Comparison of ENCODE assay signal across 13 mouse cellular contexts in the genomic region with DNA sequence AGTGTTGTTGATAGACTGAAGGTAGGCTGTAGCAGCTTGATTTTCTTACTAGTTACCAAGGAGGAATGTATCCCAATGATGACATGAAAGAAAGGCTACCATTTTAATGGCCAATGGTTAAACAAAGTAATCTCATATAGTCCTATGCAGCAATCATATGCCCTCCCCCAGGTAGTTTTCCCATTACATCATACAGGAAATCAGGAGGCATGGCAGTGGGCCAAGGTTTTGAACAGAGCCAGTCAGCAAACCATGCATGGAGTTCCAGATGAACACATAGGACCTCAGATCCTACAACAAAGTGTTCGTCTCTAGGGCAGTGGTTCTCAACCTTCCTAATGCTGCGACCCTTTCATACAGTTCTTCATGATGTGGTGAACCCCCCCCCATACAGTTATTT. TPM values are rescaled to one million over a fixed set of nuclear protein-coding genes. Genes with fewer than 3 reads are reported as not detected.
A peak's percentile ranks its signal among the peaks of the same experiment; 100 is the strongest.
DNase-seq lines count a peak whose midpoint lies in the region; ATAC-seq and TF ChIP-seq lines count a peak whose summit lies in the region.
"Had no signal": no experiment of that assay in that cellular context is flagged by ENCODE, and none has a peak within 500 bp of the region (broad histone marks: within the 10 kb centered on the region; RNA-seq: fewer than 3 reads in every experiment).

No protein-coding gene starts in this region.

- 75% methylated on average over 2 of the region's 2 CpGs for WGBS in liver, adult 2 months
- WGBS in liver, embryonic 12.5 days (ENCODE audit: insufficient replicate concordance): 73% methylated on average over 2 of the region's 2 CpGs
- 78% methylated on average over 2 of the region's 2 CpGs for WGBS in intestine, postnatal 0 days
- 83% methylated on average over 2 of the region's 2 CpGs for WGBS in hindbrain, postnatal 0 days

- no peaks in the 10 kb centered on the region for H3K27me3 ChIP-seq in liver, adult 2 months (ENCODE audit: control insufficient read depth, insufficient read depth, low read length)
- no peaks in the 10 kb centered on the region for H3K27me3 ChIP-seq in liver, embryonic 12.5 days (replicated peaks)
- H3K27me3 ChIP-seq in intestine, postnatal 0 days (replicated peaks; ENCODE audit: control insufficient read depth, insufficient read depth, low read length): no peaks in the 10 kb centered on the region
- no peaks in the 10 kb centered on the region for H3K27me3 ChIP-seq in hindbrain, postnatal 0 days (ENCODE audit: insufficient read depth, low read length)
- H3K27me3 ChIP-seq: midbrain, embryonic 13.5 days had no signal

- no peak overlapping the region for H3K27ac ChIP-seq in liver, adult 2 months (replicated peaks; ENCODE audit: insufficient read depth, low read depth, low read length)
- no peak overlapping the region for H3K27ac ChIP-seq in liver, embryonic 12.5 days
- no peak overlapping the region for H3K27ac ChIP-seq in intestine, postnatal 0 days (ENCODE audit: low read depth, low read length)
- H3K27ac ChIP-seq in hindbrain, postnatal 0 days: no peak overlapping the region
- H3K27ac ChIP-seq: forebrain, embryonic 10.5 days; gastrocnemius, adult 2 months; hindbrain, embryonic 10.5 days; liver, embryonic 14.5 days; midbrain, embryonic 13.5 days had no signal

- no peak overlapping the region for H3K9ac ChIP-seq in liver, adult 2 months (ENCODE audit: low read depth, low read length)
- H3K9ac ChIP-seq in liver, embryonic 12.5 days: no peak overlapping the region
- no peak overlapping the region for H3K9ac ChIP-seq in intestine, postnatal 0 days (ENCODE audit: low read depth, low read length)
- H3K9ac ChIP-seq in hindbrain, postnatal 0 days (replicated peaks; ENCODE audit: low read length): no peak overlapping the region
- H3K9ac ChIP-seq: liver, embryonic 14.5 days; midbrain, embryonic 13.5 days had no signal

- H3K4me3 ChIP-seq in liver, adult 2 months (ENCODE audit: insufficient read depth, low read depth, low read length): no peak overlapping the region
- no peak overlapping the region for H3K4me3 ChIP-seq in liver, embryonic 12.5 days
- H3K4me3 ChIP-seq in intestine, postnatal 0 days (ENCODE audit: low read depth, low read length): no peak overlapping the region
- H3K4me3 ChIP-seq in hindbrain, postnatal 0 days (ENCODE audit: low read length): no peak overlapping the region
- H3K4me3 ChIP-seq: forebrain, embryonic 10.5 days; gastrocnemius, adult 2 months; hindbrain, embryonic 10.5 days; midbrain, embryonic 13.5 days had no signal

- no peaks in the 10 kb centered on the region for H3K36me3 ChIP-seq in liver, adult 2 months (ENCODE audit: control insufficient read depth, insufficient read depth, low read length)
- H3K36me3 ChIP-seq in liver, embryonic 12.5 days: no peaks in the 10 kb centered on the region
- H3K36me3 ChIP-seq in intestine, postnatal 0 days (ENCODE audit: control insufficient read depth, insufficient read depth): no peaks in the 10 kb centered on the region
- H3K36me3 ChIP-seq in hindbrain, postnatal 0 days (ENCODE audit: insufficient read depth, low read length): no peaks in the 10 kb centered on the region
- H3K36me3 ChIP-seq: forebrain, embryonic 10.5 days; hindbrain, embryonic 10.5 days; midbrain, embryonic 13.5 days had no signal

- no peak for TF ChIP-seq CTCF in liver, adult 2 months (IDR thresholded peaks at IDR 0.05; ENCODE audit: low read depth, low read length)
- no peak for TF ChIP-seq CTCF in intestine, postnatal 0 days (IDR thresholded peaks at IDR 0.05; ENCODE audit: low read depth)
- no peak for TF ChIP-seq CTCF in hindbrain, postnatal 0 days (IDR thresholded peaks at IDR 0.05; ENCODE audit: low read depth)

- no peak for ATAC-seq in liver, embryonic 12.5 days
- peak; percentile 31; the same call in 1 of the 2 replicates for ATAC-seq in intestine, postnatal 0 days
- ATAC-seq in hindbrain, postnatal 0 days: no peak
- ATAC-seq: midbrain, embryonic 13.5 days had no signal

- no peaks in the 10 kb centered on the region for H3K79me2 ChIP-seq in liver, adult 2 months (ENCODE audit: control insufficient read depth, insufficient read depth, low read length)

- no peak for TF ChIP-seq POLR2A in liver, adult 2 months (IDR thresholded peaks at IDR 0.05; ENCODE audit: extremely low read depth, insufficient read depth, low read length)

- H3K4me2 ChIP-seq in liver, embryonic 12.5 days: no peak overlapping the region
- H3K4me2 ChIP-seq in intestine, postnatal 0 days (replicated peaks; ENCODE audit: low read depth): no peak overlapping the region
- H3K4me2 ChIP-seq in hindbrain, postnatal 0 days (ENCODE audit: low read depth, low read length): no peak overlapping the region
- H3K4me2 ChIP-seq: midbrain, embryonic 13.5 days had no signal

- H3K4me1 ChIP-seq in liver, adult 2 months (ENCODE audit: control insufficient read depth, insufficient read depth, low read length): no peaks in the 10 kb centered on the region
- no peaks in the 10 kb centered on the region for H3K4me1 ChIP-seq in liver, embryonic 12.5 days
- no peaks in the 10 kb centered on the region; the same call in 1 of the 2 replicates for H3K4me1 ChIP-seq in intestine, postnatal 0 days (replicated peaks; ENCODE audit: control insufficient read depth, insufficient read depth, low read length)
- no peaks in the 10 kb centered on the region for H3K4me1 ChIP-seq in hindbrain, postnatal 0 days (ENCODE audit: insufficient read depth, low read length)
- H3K4me1 ChIP-seq: forebrain, embryonic 10.5 days; hindbrain, embryonic 10.5 days; midbrain, embryonic 13.5 days had no signal

- DNase-seq in liver, adult 2 months (ENCODE audit: extremely low read depth, low read depth, low spot score): peak; percentile 48
- DNase-seq in adrenal gland, postnatal 14 days: peak; percentile 83
- DNase-seq in lung, postnatal 14 days: peak; percentile 72
- DNase-seq in Muller cell, postnatal 12 days (ENCODE audit: inconsistent ontology term): no peak
- DNase-seq in gastrocnemius, postnatal 10 days: no peak
- DNase-seq in hindbrain, postnatal 0 days (ENCODE audit: low spot score): no peak
- DNase-seq: gastrocnemius, adult 2 months had no signal

- H3K9me3 ChIP-seq in liver, embryonic 12.5 days (replicated peaks): no peaks in the 10 kb centered on the region
- no peaks in the 10 kb centered on the region for H3K9me3 ChIP-seq in intestine, postnatal 0 days (ENCODE audit: control insufficient read depth)
- H3K9me3 ChIP-seq in hindbrain, postnatal 0 days (ENCODE audit: low read length): no peaks in the 10 kb centered on the region
- H3K9me3 ChIP-seq: forebrain, embryonic 10.5 days; hindbrain, embryonic 10.5 days; midbrain, embryonic 13.5 days had no signal

RNA-seq across cellular contexts. Expression of gene Sh2d6, which starts 17.6 kb away (rescaled TPM):
- total RNA-seq in liver, adult 2 months (2014; rRNA removed): not detected in 2 replicates
- not detected in 2 replicates for polyA plus RNA-seq in liver, adult 2 months (2012; rRNA removed)
- not detected in 2 replicates for polyA plus RNA-seq in liver, embryonic 12.5 days (2016; fragmentation: Nextera tagmentation; extraction: Ambion mirVana)
- 0.49 and 0.52 TPM in 2 replicates for total RNA-seq in adrenal gland, postnatal 14 days (2021)
- 0.12 and 0.16 TPM in 2 replicates for polyA plus RNA-seq in intestine, postnatal 0 days (2015; fragmentation: Nextera tagmentation; extraction: Ambion mirVana)
- under 1 TPM; 0.54 to 0.79 TPM for total RNA-seq in gastrocnemius, postnatal 10 days (2021)
- not detected in 2 replicates for total RNA-seq in hindbrain, postnatal 0 days (2014; rRNA removed)
- 0.26 and 0.40 TPM in 2 replicates for polyA plus RNA-seq in hindbrain, postnatal 0 days (2015; fragmentation: Nextera tagmentation; extraction: Ambion mirVana)
- polyA plus RNA-seq: liver, embryonic 14.5 days had no signal

RNA-seq across cellular contexts. Expression of gene Capg, which starts 40.3 kb away (rescaled TPM):
- total RNA-seq in liver, adult 2 months (2014; rRNA removed): 3.9 and 4.3 TPM in 2 replicates
- polyA plus RNA-seq in liver, adult 2 months (2012; rRNA removed): 2.2 and 2.8 TPM in 2 replicates
- polyA plus RNA-seq in liver, embryonic 12.5 days (2016; fragmentation: Nextera tagmentation; extraction: Ambion mirVana): 18.5 and 19.7 TPM in 2 replicates
- total RNA-seq in adrenal gland, postnatal 14 days (2021): 28.8 and 38.2 TPM in 2 replicates
- 25.2 and 28.5 TPM in 2 replicates for polyA plus RNA-seq in intestine, postnatal 0 days (2015; fragmentation: Nextera tagmentation; extraction: Ambion mirVana)
- total RNA-seq in gastrocnemius, postnatal 10 days (2021): 10 to 100 TPM; 12.4 to 19.1 TPM
- total RNA-seq in hindbrain, postnatal 0 days (2014; rRNA removed): 5.8 and 10.6 TPM in 2 replicates
- 10.0 and 11.2 TPM in 2 replicates for polyA plus RNA-seq in hindbrain, postnatal 0 days (2015; fragmentation: Nextera tagmentation; extraction: Ambion mirVana)

Comparison
In these comparisons a context has a peak if more than half of its experiments do, and no peak if none do; other contexts are left out.
1. DNase-seq: peak in liver, adult 2 months (single experiment), adrenal gland, postnatal 14 days (single experiment) and lung, postnatal 14 days (single experiment); none in Muller cell, postnatal 12 days (single experiment), gastrocnemius, postnatal 10 days (single experiment) and hindbrain, postnatal 0 days (single experiment).